Mouse (Mus musculus): ENCODE measurements at regions not wholly inside any gene's neighbourhood (a gene's known extent, or its start where the extent isn't known, plus 50 kb on each side); places are given as distances from the start of the nearest gene placed in this dataset.

- DNase-seq: no peak
These were observed 286.6 kb upstream of the Prkd1 start for GRCm38 (mm10) chr12:50935516-50935915.

GRCm38 (mm10) chr12:50932496-50932895, 283.6 kb upstream of the Prkd1 start:
- DNase-seq: no peak

- DNase-seq: no peak
These were observed 280.7 kb upstream of the Prkd1 start for GRCm38 (mm10) chr12:50929641-50930040.

GRCm38 (mm10) chr12:50926234-50926633, 277.3 kb upstream of the Prkd1 start:
- no peak for DNase-seq

- no peak for DNase-seq
These were observed 272.8 kb upstream of the Prkd1 start for GRCm38 (mm10) chr12:50921739-50922138.

- DNase-seq: no peak
These were observed 250.9 kb upstream of the Prkd1 start for GRCm38 (mm10) chr12:50899609-50900447.

GRCm38 (mm10) chr12:50897606-50898166, 248.8 kb upstream of the Prkd1 start:
- no peak for DNase-seq

- DNase-seq: no peak
These were observed 244.7 kb upstream of the Prkd1 start for GRCm38 (mm10) chr12:50893604-50894003.

GRCm38 (mm10) chr12:50875796-50876195, 226.9 kb upstream of the Prkd1 start:
- DNase-seq: no peak

GRCm38 (mm10) chr12:50874024-50874398, 225.1 kb upstream of the Prkd1 start:
- no peak for DNase-seq

GRCm38 (mm10) chr12:50873390-50874023, 224.6 kb upstream of the Prkd1 start:
- DNase-seq: no peak

- no peak for DNase-seq
These were observed 202.7 kb upstream of the Prkd1 start for GRCm38 (mm10) chr12:50851644-50852043.

GRCm38 (mm10) chr12:50847976-50848375, 199.1 kb upstream of the Prkd1 start:
- no peak for DNase-seq

- no peak for DNase-seq
These were observed 193.8 kb upstream of the Prkd1 start for GRCm38 (mm10) chr12:50842744-50843143.

GRCm38 (mm10) chr12:50839391-50839790, 190.5 kb upstream of the Prkd1 start:
- no peak for DNase-seq

GRCm38 (mm10) chr12:50808731-50809281, 159.9 kb upstream of the Prkd1 start:
- DNase-seq: no peak

GRCm38 (mm10) chr12:50804391-50804790, 155.5 kb upstream of the Prkd1 start:
- no peak for DNase-seq

- DNase-seq: no peak
These were observed 116.5 kb upstream of the Prkd1 start for GRCm38 (mm10) chr12:50765156-50765940.

- no peak for DNase-seq
These were observed 115.6 kb upstream of the Prkd1 start for GRCm38 (mm10) chr12:50764457-50764856.

- no peak for DNase-seq
These were observed 85.2 kb upstream of the Prkd1 start for GRCm38 (mm10) chr12:50734135-50734534.

- no peak for DNase-seq
These were observed 63.7 kb upstream of the Prkd1 start for GRCm38 (mm10) chr12:50712615-50713014.
